Mouse (Mus musculus) embryonic fibroblast, embryonic 13.5 days (primary cell): ENCODE measurements at regions not wholly inside any gene's neighbourhood (a gene's known extent, or its start where the extent isn't known, plus 50 kb on each side); places are given as distances from the start of the nearest gene placed in this dataset.

Source experiments
- CTCF ChIP-seq: IDR thresholded peaks from 2 replicates; pipeline ENCODE4 v1.5.1; 2011; ENCODE audit warnings: mild to moderate bottlenecking, control low read depth, low read length, moderate library complexity, borderline replicate concordance; ENCODE audit not compliant: insufficient read depth
- POLR2A ChIP-seq: IDR thresholded peaks from 2 replicates; pipeline ENCODE4 v1.6.1; 2011; ENCODE audit warnings: low read depth, mild to moderate bottlenecking, control low read depth, low read length, moderate library complexity

DNA sequence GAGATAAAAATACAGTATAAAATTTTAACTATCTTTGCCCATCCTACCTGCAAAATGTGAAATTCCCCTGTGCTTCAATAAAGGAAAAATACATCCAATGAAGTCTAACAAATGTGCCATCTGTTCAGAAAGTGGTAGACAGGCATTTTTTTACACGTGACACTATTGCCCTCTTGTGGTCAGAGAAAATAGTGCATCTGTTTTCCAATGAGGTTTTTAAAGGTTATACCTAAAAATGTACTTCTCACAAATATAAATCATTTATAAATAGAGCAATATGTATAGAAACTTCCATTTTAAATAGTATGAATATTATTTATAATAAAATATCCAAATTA is 93.5 kb downstream of the Mat2b start:
- TF ChIP-seq CTCF = no peak
- TF ChIP-seq POLR2A = no peak
